Mouse (Mus musculus) G1E-ER4 (cell line): ENCODE results near the gene Hs6st3. TPM values are rescaled to one million over a fixed set of nuclear protein-coding genes. Genes with fewer than 3 reads are reported as not detected.
A peak's percentile ranks its signal among the peaks of the same experiment; 100 is the strongest.

Experiments used
- GATA1 ChIP-seq: IDR thresholded peaks from one replicate; pipeline ENCODE4 v1.8.0; 2012; ENCODE audit warnings: low read length, inconsistent platforms
- polyA plus RNA-seq: library from polyadenylated mRNA; stranded (reverse); fragments of >175 nt; gene quantifications from 2 replicates; pipeline ENCODE4 v1.2.3, GENCODE M21; 2012

Gene Hs6st3
- polyA plus RNA-seq, 1 experiment = not detected

DNA sequence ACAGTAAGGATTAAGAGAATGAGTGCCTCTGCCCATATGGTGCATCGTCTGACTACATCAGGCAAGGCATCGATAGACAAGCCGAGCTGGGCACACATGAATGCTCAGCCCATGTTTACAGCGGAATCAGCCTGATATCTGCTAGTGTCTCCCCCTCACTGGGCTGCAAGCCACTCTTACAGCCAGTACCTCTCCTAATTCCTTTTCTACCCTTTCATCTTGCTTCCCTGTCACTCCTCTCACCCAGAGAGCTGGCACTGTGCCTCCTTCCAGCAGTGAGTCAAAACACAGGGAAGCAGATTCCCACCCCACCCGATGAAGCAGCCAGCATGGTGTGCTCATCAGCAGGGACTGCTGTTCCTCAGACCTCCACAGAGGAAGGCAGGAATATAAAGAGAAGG is 527.6 kb downstream of the Hs6st3 start:
- TF ChIP-seq GATA1 = no peak

DNA sequence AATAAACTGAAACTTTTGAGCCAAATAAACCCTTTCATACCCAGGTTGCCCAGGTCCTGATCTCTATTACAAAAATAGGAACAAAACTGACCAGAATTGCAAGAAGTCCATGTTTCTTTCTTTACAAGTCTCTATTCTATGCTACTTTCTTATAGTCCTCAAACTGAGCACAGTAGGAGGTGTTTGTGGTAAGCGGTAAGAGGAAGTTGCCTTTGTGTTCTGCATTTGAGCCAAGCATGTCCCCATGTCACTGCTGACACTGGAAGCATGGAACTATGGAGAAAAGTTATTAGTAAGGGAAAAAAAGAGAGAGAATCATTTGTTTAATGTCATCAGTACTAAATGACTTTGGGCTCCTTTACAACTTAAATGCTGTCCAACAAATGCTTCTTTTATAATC is 529.3 kb downstream of the Hs6st3 start:
- TF ChIP-seq GATA1 = no peak

DNA sequence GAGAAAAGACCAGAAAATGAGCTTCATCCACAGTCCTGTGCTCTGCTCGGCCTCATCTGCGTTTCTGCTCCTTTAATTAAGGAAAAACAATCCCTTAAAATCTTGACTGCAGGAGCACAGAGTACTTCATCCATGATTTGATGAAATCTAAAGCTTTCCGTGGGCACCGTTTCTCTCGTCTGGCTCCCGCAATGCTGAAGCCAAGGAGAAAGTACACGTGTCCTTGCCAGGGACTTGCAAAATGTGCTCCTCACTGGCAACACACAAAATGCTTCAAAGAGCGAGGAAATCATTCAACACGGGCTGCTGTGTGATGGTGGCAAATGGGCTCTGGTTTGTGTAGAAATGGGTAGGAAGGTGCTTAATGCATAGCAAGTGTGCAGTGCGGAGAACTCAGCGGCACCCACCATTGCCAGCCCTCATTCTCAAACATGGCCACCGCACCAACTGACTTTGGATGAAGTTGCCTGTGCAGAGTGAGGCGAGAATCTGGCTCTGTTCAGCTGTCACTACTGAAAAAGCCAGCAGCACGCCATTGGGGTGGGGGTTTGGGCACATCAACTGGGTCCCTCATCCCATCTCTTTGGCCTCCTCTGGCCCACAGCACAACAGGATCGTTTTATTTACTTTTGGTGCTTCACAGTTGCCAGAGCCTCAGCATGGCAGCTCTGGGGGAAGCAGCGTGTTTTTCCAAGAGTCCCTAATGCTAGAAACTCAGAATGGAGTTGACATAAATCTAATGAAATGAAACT is 532.9 kb downstream of the Hs6st3 start:
- no peak for TF ChIP-seq GATA1

DNA sequence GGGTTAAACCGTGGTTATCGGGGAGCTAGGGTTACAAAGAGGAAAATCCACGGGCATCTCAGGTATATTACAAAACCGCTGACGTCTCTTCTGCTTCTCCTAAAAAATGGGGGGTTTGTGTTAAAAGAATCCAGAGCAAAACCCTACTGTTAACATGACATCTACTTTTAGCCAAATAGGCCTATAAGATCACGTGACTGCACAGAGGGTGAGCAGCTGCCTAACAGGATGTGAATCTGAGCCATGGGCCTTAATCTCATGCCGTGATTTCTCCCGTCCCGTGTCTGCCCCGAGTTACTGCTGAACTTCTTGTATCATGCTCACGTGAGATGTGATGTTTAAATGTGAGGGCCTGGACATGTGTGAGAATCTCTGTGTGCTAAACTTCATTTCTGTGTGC is 540.4 kb downstream of the Hs6st3 start:
- no peak for TF ChIP-seq GATA1

DNA sequence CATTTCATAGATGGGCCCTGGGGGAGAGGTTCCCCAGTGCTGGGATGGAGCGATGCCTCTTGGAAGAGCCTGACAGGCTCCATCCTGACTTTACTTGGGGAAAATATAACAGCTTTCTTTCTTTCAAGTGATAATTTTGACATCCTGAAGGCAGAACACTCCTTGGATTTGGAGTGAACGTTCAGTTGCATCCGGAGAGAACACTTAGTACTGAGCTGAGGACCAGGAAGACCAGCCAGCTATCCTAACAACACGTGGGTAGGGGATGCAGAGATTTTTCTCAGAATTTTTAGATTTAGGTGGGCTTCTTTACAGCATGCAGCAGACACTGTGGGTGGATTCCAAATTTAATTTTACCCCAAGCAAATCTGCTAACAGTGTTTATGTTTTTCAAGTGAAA is 541.9 kb downstream of the Hs6st3 start:
- TF ChIP-seq GATA1 = no peak

DNA sequence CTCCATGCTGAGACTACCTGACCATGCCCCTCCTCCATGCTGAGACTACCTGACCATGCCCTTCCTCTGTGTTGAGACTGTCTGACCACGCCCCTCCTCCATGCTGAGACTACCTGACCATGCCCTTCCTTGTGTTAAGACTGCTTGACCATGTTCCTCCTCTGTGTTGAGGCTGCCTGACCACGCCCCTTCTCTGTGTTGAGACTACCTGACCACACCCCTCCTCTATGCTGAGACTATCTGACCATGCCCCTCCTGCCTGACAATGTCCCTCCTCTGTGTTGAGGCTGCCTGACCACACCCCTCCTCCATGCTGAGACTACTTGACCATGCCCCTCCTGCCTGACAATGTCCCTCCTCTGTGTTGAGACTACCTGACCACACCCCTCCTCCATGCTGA is 549.7 kb downstream of the Hs6st3 start:
- no peak for TF ChIP-seq GATA1

DNA sequence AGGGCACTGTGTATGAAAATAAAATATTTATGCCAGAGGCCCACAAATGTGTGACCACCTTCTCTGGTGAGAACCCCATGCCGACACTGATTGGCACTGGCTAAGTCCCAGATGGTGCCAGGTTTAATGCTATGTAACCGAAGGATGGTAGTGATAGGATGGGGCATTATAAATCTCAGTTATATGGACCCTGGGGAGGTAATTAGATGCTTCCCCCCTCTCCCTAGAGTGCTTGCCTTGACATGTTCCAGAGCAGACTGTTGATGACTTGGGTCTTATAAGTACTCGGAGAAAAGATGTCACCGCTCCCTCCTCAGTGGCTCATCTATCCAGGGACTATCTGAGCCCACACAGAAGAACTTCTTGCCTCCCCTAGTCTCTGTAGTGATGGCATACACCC is 561.8 kb downstream of the Hs6st3 start:
- TF ChIP-seq GATA1 = no peak

DNA sequence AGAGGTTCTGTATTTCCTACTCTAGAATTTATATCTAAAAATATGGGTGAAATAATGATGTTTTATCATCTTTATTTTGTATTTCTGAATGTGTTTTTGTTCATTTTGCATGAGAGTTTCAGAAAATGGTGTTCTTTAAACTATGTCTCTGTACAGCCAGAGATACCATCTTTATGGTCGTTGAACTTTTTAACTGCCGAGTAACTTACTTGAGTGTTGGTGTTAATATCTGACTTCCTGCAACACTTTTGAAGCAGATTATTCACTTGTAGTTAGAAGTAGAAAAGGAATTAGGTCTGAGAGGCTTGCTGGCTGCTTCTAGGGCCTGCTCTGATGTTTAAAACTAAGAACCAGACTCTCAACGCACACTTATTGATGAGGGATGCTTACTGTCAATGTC is 576.6 kb downstream of the Hs6st3 start:
- no peak for TF ChIP-seq GATA1

DNA sequence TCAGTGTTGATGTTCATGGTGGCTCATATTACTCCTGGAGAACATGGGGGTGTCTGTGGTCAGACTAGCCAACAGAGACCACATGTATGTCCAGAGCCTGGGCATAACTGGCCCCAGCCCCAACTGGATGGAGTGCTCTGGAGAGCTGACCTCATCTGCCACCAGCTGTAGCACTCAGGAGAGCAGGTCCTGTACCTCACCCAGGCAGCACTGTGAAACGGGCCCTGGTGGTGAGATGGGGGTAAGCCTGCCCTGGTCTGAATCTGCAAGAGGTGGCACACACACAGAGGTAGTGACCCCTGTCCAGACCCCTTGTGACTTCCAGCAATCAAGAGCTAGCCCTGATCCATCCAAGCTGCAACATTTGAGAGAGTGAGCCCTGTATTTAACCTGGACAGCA is 579.2 kb downstream of the Hs6st3 start:
- no peak for TF ChIP-seq GATA1

DNA sequence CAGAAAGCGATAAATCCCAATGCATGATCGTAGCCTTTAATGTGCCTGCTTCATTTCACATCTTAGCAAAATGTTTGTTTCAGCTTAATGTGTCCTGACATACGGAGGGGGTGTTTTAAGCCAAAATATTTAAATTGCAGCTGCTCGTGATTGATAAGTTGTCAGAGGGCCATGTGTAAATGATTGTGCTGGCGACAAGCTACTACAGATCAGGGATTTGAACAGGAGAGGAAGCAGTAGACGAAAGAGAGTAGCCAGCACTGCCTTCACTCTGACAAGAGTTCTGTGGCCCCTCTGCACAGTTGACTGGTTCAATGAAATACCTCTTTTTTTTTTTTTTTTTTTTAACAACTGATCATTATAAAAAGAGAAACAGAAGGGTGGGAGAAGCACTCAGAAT is 587.0 kb downstream of the Hs6st3 start:
- no peak for TF ChIP-seq GATA1

DNA sequence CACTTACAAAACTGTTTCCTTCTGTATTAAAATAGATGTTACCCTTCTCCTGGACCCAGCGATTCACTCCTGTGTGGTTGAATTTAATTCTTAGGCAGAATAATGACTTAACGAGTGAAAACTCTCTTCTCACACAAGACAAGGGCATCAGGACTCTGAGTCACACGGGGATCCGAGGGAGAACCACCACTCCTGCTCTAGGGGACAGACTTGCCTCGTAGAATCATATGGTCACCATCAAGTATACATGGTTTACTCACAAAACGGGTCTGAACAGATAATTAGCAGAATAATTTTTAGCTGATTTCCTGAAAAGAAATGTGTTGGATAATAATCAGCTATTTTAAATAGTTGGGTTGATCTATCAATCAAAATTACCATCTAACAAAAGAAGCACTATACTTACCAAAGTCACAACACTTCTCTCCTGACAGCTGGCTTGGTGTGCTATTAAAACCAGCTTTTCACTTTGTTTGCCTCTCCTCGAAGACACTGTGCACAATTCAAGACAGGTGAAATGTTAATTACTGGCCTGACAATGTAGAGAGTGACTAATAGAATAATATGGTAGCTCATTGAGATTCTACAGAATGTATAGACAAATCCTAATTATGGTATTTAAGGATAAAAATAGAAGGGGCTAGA is 593.4 kb downstream of the Hs6st3 start:
- no peak for TF ChIP-seq GATA1

DNA sequence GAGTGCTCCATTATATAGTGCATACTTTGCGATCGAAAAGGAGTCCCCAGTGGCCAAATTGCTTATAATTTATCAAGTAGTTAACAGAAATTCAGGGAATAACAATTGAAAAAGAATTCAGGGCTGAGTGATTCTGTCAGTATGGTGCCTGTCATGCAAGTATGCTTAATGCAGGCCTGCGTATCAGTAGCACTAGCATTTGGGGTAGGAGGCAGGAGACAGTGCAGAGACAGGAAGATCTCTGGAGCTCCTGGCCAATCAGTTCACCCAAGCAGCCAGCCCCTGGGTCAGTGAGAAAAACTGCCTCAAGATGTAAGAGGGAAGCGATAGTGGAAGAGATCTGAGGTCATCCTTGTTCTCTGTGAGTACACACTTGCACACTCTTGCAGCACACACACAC is 594.1 kb downstream of the Hs6st3 start:
- no peak for TF ChIP-seq GATA1

DNA sequence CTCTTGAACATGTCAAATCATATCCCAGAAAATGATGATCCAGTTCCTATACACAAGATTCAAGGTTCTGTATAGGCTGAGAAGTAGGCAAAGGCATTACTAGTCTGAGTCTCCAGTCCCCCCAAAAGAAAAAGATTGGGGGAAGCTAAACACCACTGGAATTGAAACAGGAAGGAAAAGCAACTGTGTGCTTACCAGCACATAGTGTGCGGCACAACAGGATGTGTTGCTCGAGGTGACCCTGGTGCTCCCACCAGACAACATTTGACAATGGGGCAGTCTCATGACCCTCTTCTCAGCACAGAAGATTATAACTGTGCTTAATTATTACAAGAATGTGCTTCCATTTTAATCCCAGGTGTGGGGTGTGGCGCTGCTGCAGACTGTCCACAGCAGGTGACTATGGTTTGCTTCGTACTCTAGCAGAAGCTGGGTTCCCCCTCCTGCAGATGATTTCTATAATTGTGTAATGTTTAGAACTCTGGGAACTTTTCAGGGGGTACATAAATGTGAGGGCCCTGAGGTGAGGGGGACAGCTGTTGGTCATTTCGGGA is 599.3 kb downstream of the Hs6st3 start:
- no peak for TF ChIP-seq GATA1

DNA sequence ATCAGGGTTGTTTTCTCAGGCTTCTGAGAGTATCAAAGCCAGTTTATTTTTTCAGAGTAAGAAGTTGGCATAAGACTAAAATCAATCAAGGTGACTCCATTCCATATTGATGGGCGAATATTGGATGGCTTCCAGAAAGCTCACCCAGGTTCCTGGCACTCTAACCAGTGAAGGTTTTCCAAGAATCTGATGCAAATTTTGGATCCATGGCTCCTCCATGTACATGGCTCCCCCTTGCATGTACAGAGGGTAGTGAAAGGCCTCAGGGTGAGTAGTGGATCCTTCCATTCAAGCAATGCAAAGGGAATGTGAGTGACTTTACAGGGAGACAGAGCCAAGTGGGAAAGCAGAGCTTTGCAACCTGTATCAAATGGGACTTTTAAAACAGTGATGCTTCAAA is 603.6 kb downstream of the Hs6st3 start:
- no peak for TF ChIP-seq GATA1

DNA sequence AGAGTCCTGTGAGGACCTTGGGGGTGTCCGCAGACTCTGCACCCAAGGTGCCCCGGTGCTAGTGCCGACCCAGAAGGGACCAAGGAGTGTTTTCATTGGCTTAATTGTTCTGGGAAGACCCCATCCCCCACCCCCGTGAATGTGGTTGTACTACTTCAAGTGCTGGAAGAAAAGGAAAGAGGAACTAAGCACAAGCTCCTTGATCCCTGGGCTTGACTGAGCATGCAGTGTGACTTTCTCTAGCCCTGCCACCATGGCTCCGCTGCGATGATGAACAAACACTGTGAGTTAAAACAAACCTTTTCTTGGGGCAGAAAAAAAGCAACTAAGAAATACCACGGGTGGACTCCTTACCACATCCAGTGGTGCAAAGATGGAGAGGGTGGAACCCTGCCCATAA is 623.2 kb downstream of the Hs6st3 start:
- TF ChIP-seq GATA1 = no peak

DNA sequence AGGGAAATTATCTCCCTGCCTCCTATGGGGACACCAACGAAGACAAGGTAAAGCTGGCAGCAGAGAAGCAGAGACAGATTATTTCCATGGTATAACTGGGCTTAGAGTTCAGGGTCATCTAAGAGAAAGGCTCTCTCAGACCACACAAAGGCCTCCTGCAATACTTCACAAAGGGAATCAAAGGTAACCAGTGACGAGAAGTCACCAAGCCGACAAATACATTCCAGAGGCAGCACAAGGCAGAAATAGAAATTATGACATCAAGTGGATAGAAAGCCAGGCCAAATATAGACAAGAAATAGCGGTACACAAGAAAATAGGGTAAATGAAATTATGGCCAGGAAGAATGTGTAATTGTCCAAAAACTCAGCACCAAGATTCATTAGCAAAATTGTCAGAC is 633.9 kb downstream of the Hs6st3 start:
- no peak for TF ChIP-seq GATA1

DNA sequence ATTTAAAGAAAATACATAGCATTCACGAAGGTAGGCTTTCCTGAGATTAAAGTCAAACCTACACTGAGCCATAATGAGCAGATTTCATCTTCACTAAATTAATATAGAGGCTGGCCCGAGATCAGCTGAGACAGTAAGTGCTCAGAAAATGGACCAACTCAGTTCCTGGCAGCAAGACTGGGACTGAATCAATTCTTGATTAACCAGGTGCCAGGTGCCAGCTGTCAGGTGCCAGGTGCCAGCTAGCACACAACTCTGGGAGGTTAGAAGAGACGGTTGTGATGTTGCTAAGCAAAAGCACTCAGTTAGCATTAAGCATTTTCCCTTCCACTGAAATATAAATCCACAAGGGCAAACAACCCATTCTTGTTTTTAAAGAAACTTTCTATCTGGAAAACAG is 638.1 kb downstream of the Hs6st3 start:
- TF ChIP-seq GATA1 = peak; percentile 11
